Mouse (Mus musculus) left cerebral cortex, adult 9 months (tissue): ENCODE results near the gene Prkra.
A peak's percentile ranks its signal among the peaks of the same experiment; 100 is the strongest.
"Not testable (repeated sequence)": the region's sequence is repeated elsewhere in the genome, so short reads cannot be mapped to it uniquely, and the experiment has no call there.

Experiments used
- DNase-seq, 2 experiments: peaks; one replicate each; pipeline ENCODE4 v3.0.0; 2022; ENCODE audit warnings: low spot score in 2 of 2

The Prkra gene

GRCm38 (mm10) chr2:76655444-76655843 is 7.6 kb upstream of the Prkra start:
- DNase-seq: no peak

- DNase-seq: no peak
Observed at GRCm38 (mm10) chr2:76654646-76655045, 6.8 kb upstream of the Prkra start.

- DNase-seq: no peak
Observed at GRCm38 (mm10) chr2:76653070-76653469, 5.3 kb upstream of the Prkra start.

- DNase-seq: no peak
Observed at GRCm38 (mm10) chr2:76648666-76649141, 889 bp upstream of the Prkra start.

- no peak for DNase-seq
Observed at GRCm38 (mm10) chr2:76647441-76647869, 360 bp downstream of the Prkra start.

GRCm38 (mm10) chr2:76643801-76644200 is 4.0 kb downstream of the Prkra start:
- DNase-seq: no peak

- DNase-seq: no peak
Observed at GRCm38 (mm10) chr2:76639637-76640036, 8.2 kb downstream of the Prkra start.

GRCm38 (mm10) chr2:76631600-76631999 is 16.2 kb downstream of the Prkra start:
- no peak for DNase-seq

- DNase-seq: no peak
Observed at GRCm38 (mm10) chr2:76630293-76630692, 17.5 kb downstream of the Prkra start.

- DNase-seq: not testable (repeated sequence)
Observed at GRCm38 (mm10) chr2:76622316-76622715, 25.5 kb downstream of the Prkra start.

- DNase-seq: no peak
Observed at GRCm38 (mm10) chr2:76621724-76622123, 26.1 kb downstream of the Prkra start.

GRCm38 (mm10) chr2:76620188-76620587 is 27.6 kb downstream of the Prkra start:
- no peak for DNase-seq

GRCm38 (mm10) chr2:76618078-76618477 is 29.7 kb downstream of the Prkra start:
- peak in 1 of 2 experiments; percentile 39 for DNase-seq

GRCm38 (mm10) chr2:76611996-76612395 is 35.8 kb downstream of the Prkra start:
- no peak for DNase-seq

- DNase-seq: no peak
Observed at GRCm38 (mm10) chr2:76610326-76611104, 37.3 kb downstream of the Prkra start.

GRCm38 (mm10) chr2:76606704-76607103 is 41.1 kb downstream of the Prkra start:
- peak in 1 of 2 experiments; percentile 8 for DNase-seq

- no peak for DNase-seq
Observed at GRCm38 (mm10) chr2:76602256-76602655, 45.6 kb downstream of the Prkra start.

GRCm38 (mm10) chr2:76599214-76599613 is 48.6 kb downstream of the Prkra start:
- no peak for DNase-seq

- DNase-seq: no peak
Observed at GRCm38 (mm10) chr2:76597521-76597920, 50.3 kb downstream of the Prkra start.

GRCm38 (mm10) chr2:76592401-76592924 is 55.4 kb downstream of the Prkra start:
- no peak for DNase-seq

GRCm38 (mm10) chr2:76590221-76590620 is 57.6 kb downstream of the Prkra start:
- no peak for DNase-seq

GRCm38 (mm10) chr2:76586906-76587305 is 60.9 kb downstream of the Prkra start:
- DNase-seq: no peak

GRCm38 (mm10) chr2:76585090-76585489 is 62.7 kb downstream of the Prkra start:
- DNase-seq: no peak
